Mouse (Mus musculus): ENCODE results near the gene Itga6. TPM values are rescaled to one million over a fixed set of nuclear protein-coding genes. Genes with fewer than 3 reads are reported as not detected.
A peak's percentile ranks its signal among the peaks of the same experiment; 100 is the strongest.
"Not testable (repeated sequence)": the region's sequence is repeated elsewhere in the genome, so short reads cannot be mapped to it uniquely, and the experiment has no call there.

Itga6 gene
- polyA plus RNA-seq, 1 experiment from 2014 or later = 93.7 TPM

DNA sequence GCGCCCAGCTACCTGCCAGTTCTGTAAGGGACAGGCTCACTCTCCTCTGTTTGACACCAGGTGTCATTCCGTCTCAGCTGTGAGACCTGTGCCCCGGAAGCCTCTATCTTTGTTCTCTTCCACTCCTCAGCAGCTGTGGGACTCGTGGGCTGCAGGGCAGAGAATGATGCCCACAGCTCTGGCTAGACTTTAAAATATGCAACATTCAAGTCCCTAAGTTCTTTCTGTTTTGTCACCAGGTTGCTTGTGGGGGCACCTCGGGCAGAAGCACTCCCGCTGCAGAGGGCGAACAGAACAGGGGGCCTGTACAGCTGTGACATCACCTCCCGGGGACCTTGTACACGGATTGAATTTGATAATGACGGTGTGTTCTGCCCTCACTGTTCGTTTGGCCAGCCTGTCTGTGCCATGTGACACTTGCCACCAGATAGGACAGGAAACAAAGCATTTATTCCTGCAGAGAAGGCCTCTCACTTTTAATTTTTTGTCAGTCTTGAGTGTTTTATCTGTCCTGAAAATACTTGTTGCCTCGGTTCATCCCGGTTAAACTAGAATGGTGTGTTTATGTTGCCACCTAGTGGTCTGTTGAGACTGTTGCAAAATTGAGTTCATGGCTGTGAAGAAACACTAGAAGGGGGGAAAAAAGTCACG lies 71.1 kb downstream of the Itga6 start:
- no peaks in the 10 kb centered on the region for H3K27me3 ChIP-seq (ENCODE audit: insufficient read depth, poor library complexity, severe bottlenecking)
- peaks cover 22% of the 10 kb centered on the region for H3K36me3 ChIP-seq
- DNase-seq (ENCODE audit: low spot score) = no peak
- 31% methylated on average over 14 of the region's 14 CpGs for WGBS
- no peak overlapping the region for H3K27ac ChIP-seq
- H3K9me3 ChIP-seq = no peaks in the 10 kb centered on the region
- no peak overlapping the region for H3K4me3 ChIP-seq
- H3K4me1 ChIP-seq = peaks cover 51% of the 10 kb centered on the region

DNA sequence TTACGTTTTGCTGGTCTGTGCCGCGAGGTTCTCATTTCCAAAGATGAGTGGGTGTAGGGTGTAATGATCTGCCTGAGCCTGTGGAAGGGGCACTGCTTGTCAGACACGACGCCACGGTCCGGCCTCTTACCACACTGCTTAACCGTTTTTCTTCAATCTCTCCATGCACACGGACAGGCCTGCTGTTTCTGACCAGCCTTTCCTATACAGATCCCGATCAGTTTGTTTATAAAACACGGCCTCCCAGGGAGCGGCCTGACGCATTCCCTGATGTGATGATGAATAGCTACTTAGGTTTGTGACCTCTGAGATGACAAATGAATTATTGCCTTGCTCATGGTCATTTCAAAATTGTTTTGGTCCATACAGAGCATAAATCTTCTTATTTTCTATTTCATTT lies 78.7 kb downstream of the Itga6 start:
- Histone ChIP-seq H3K27ac (no peak overlapping the region), H3K27me3 (ENCODE audit: insufficient read depth, poor library complexity, severe bottlenecking) (no peaks in the 10 kb centered on the region), H3K9me3 (no peaks in the 10 kb centered on the region), H3K36me3 (peaks cover 55% of the 10 kb centered on the region), H3K4me3 (no peak overlapping the region), H3K4me1 (peaks cover 5% of the 10 kb centered on the region)
- 74% methylated on average over 13 of the region's 13 CpGs for WGBS
- DNase-seq (ENCODE audit: low spot score) = no peak

DNA sequence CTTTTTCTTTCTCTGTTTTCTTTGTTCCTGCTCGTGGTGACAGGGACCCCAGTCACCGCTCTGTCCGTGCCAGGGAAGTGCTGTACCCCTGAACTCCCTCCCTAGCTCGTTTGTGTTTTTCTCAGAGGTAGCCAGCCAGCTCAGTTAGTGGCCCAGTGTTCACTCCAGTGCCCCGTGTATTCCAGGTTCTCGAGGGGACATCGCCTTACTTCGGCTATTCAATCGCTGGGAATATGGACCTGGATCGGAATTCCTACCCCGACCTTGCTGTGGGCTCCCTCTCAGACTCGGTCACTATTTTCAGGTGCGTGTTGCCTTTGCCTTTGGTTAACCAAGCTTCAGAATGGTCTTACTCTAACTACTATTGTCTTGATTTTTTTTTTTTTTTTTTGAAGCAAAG lies 82.3 kb downstream of the Itga6 start:
- Histone ChIP-seq H3K27me3 (ENCODE audit: insufficient read depth, poor library complexity, severe bottlenecking) (no peaks in the 10 kb centered on the region), H3K4me3 (no peak overlapping the region), H3K27ac (no peak overlapping the region), H3K36me3 (peaks cover 51% of the 10 kb centered on the region), H3K4me1 (peaks cover 6% of the 10 kb centered on the region), H3K9me3 (no peaks in the 10 kb centered on the region)
- 76% methylated on average over 13 of the region's 13 CpGs for WGBS
- DNase-seq (ENCODE audit: low spot score) = no peak

DNA sequence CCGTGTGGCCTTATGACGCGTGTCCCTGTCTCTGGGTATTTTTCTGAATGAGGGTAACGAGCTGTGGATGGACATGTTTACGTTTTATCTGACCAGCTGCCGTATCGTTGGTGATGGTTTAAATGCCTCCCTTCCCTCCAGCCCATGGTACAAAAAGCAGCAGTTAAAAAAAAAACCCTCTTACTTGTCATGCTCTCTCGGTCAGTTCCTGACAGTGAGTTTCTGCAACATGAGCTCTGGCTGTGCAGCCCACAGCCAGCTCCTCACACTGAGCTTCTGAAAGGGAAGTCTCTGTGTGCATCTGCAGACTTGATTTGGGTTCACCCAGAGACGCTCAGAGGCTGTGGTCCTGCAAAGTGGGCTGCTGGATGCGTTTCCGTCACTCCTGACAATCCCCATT lies 83.5 kb downstream of the Itga6 start:
- H3K27me3 ChIP-seq (ENCODE audit: insufficient read depth, poor library complexity, severe bottlenecking) = no peaks in the 10 kb centered on the region
- no peak for DNase-seq (ENCODE audit: low spot score)
- no peak overlapping the region for H3K4me3 ChIP-seq
- no peaks in the 10 kb centered on the region for H3K9me3 ChIP-seq
- H3K36me3 ChIP-seq = peaks cover 49% of the 10 kb centered on the region
- WGBS = 61% methylated on average over 11 of the region's 11 CpGs
- 0 out of 2 replicates have a peak, but pooled peaks cover 4% of the 10 kb centered on the region for H3K4me1 ChIP-seq
- H3K27ac ChIP-seq = no peak overlapping the region

DNA sequence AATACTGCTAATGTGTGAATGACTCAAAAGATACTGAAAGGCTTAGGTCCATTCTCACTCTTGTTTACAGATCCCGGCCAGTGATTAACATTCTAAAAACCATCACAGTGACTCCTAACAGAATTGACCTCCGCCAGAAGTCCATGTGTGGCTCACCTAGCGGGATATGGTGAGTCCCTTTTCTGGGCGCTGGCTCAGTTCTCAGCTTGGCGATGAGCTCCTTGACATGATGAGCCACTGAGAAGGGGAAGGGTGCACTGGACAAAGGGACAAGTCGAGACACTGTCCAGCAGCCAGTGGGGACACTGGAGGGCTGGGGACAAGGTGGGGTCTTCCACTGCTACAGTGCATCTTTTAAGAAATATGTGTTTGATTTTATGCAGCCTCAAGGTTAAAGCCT lies 88.2 kb downstream of the Itga6 start:
- H3K36me3 ChIP-seq = peaks cover 48% of the 10 kb centered on the region
- H3K27me3 ChIP-seq (ENCODE audit: insufficient read depth, poor library complexity, severe bottlenecking) = no peaks in the 10 kb centered on the region
- DNase-seq (ENCODE audit: low spot score) = peak; percentile 66
- WGBS = 71% methylated on average over 6 of the region's 6 CpGs
- no peak overlapping the region for H3K27ac ChIP-seq
- no peaks in the 10 kb centered on the region for H3K9me3 ChIP-seq
- 0 out of 2 replicates have a peak, but pooled peaks cover 4% of the 10 kb centered on the region for H3K4me1 ChIP-seq
- H3K4me3 ChIP-seq = no peak overlapping the region

DNA sequence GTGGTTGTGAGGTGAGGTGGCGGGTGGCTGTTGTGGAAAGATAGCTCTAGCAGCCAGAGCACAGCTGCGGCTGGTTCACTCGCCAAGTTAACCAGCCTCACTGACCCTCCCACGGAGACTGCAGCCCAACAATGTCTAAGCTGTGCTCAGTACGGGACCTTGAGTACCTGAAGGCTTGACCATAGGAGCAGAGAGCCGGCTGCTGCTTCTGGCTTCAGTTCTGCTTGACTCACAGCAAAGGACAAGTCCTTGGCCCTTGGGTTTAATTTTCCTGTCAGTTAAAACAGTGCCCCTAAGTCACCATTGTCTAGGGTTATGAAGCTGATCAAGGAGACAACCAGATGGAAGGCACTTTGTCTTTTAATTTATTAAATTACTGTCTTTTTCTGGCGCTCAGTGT lies 89.0 kb downstream of the Itga6 start:
- Histone ChIP-seq H3K9me3 (no peaks in the 10 kb centered on the region), H3K36me3 (peaks cover 52% of the 10 kb centered on the region), H3K27ac (no peak overlapping the region), H3K4me3 (no peak overlapping the region), H3K27me3 (ENCODE audit: insufficient read depth, poor library complexity, severe bottlenecking) (no peaks in the 10 kb centered on the region), H3K4me1 (0 out of 2 replicates have a peak, but pooled peaks cover 4% of the 10 kb centered on the region)
- 74% methylated on average over 7 of the region's 7 CpGs for WGBS
- no peak for DNase-seq (ENCODE audit: low spot score)

DNA sequence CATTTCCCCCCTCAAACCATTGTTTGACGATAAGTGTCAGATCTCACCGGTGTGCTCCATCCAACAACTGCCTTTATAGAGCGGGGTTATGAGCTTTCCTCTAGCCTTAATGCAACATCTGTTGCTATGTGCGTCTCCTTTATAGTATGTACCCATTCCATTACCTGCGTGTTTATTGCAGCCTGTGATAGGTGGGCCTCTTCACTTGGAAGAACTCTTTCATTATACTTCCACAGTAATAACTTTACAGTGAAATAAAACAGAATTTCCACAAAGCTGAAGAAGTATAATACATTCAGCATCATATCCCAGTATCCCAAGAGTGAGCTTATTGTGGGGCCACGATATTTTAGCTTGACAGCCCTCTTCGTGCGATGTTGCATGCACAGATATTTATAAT lies 90.1 kb downstream of the Itga6 start:
- 0 out of 2 replicates have a peak, but pooled peaks cover 4% of the 10 kb centered on the region for H3K4me1 ChIP-seq
- no peaks in the 10 kb centered on the region for H3K9me3 ChIP-seq
- DNase-seq (ENCODE audit: low spot score) = peak; percentile 5
- H3K4me3 ChIP-seq = no peak overlapping the region
- no peak overlapping the region for H3K27ac ChIP-seq
- H3K36me3 ChIP-seq = peaks cover 63% of the 10 kb centered on the region
- WGBS = 91% methylated on average over 8 of the region's 8 CpGs
- H3K27me3 ChIP-seq (ENCODE audit: insufficient read depth, poor library complexity, severe bottlenecking) = no peaks in the 10 kb centered on the region

DNA sequence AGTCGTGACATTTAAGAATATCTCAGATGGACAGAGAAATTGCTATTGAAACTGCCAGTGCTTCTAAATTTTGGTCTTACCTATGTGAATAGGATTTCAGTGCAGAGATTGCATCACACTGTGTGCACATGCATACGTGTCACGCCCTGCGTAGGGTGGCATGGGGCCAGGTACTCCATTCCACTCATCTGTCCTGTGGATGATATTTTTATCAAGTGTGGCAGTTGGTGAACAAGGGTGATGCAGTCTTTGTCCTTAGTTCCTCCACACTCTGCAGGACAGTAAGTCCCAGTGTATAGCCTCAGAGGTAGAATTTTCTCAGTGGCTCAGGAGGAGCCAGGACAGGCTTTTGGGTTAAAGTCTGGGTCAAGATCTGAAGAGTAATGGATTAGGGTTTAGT lies 90.8 kb downstream of the Itga6 start:
- H3K36me3 ChIP-seq = peaks cover 66% of the 10 kb centered on the region

DNA sequence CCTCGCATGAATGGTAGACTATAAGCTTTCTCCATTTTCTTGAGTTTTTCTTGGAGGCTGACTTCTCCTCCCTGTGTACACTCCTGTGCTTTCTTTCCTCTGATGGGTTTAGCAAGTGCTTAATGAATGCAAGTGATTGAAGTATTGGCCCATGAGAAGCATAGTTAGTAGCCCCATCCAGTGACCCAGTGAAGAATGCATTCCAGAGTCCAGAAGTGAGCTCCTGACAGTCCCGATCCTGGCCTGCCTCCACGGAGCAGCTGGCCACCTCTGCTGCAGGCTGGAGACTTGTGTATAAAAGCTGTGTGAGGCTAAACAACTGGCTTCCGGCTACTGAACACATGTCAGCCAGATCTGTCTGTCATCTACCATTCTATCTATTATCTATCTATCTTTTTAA lies 91.8 kb downstream of the Itga6 start:
- 60% methylated on average over 4 of the region's 4 CpGs for WGBS
- DNase-seq (ENCODE audit: low spot score) = no peak
- Histone ChIP-seq H3K27me3 (ENCODE audit: insufficient read depth, poor library complexity, severe bottlenecking) (no peaks in the 10 kb centered on the region), H3K27ac (no peak overlapping the region), H3K36me3 (peaks cover 64% of the 10 kb centered on the region), H3K4me3 (no peak overlapping the region), H3K4me1 (0 out of 2 replicates have a peak, but pooled peaks cover 2% of the 10 kb centered on the region), H3K9me3 (no peaks in the 10 kb centered on the region)

More for the DNA sequence above, 90.8 kb downstream of the Itga6 start:
- H3K4me3 ChIP-seq = no peak overlapping the region
- no peaks in the 10 kb centered on the region for H3K9me3 ChIP-seq
- H3K27ac ChIP-seq = no peak overlapping the region
- WGBS = 82% methylated on average over 4 of the region's 4 CpGs
- 0 out of 2 replicates have a peak, but pooled peaks cover 4% of the 10 kb centered on the region for H3K4me1 ChIP-seq
- no peaks in the 10 kb centered on the region for H3K27me3 ChIP-seq (ENCODE audit: insufficient read depth, poor library complexity, severe bottlenecking)
- DNase-seq (ENCODE audit: low spot score) = no peak

DNA sequence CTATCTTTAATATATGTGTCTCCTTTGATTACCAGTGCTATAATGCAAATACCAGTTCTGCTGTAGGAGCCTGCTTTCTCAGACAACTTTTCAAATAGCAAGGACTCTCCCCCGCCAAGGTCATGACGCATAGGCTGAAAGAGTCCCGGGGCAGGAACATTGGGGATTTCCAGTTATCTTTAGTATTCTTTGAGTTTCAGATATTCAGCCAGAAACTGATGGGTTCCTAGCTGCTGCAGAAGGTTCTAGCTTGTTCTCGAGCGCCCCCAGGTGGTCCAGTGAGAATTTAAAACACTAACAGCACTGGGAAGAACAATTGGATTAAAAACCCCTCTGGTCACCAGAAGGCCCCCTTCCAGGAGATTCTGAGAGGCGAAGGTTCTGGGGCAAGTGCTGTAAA lies 92.4 kb downstream of the Itga6 start:
- DNase-seq (ENCODE audit: low spot score) = no peak
- H3K4me1 ChIP-seq = no peaks in the 10 kb centered on the region
- H3K4me3 ChIP-seq = no peak overlapping the region
- H3K36me3 ChIP-seq = peaks cover 69% of the 10 kb centered on the region
- H3K27me3 ChIP-seq (ENCODE audit: insufficient read depth, poor library complexity, severe bottlenecking) = no peaks in the 10 kb centered on the region
- WGBS = 31% methylated on average over 6 of the region's 6 CpGs
- no peak overlapping the region for H3K27ac ChIP-seq
- H3K9me3 ChIP-seq = no peaks in the 10 kb centered on the region

DNA sequence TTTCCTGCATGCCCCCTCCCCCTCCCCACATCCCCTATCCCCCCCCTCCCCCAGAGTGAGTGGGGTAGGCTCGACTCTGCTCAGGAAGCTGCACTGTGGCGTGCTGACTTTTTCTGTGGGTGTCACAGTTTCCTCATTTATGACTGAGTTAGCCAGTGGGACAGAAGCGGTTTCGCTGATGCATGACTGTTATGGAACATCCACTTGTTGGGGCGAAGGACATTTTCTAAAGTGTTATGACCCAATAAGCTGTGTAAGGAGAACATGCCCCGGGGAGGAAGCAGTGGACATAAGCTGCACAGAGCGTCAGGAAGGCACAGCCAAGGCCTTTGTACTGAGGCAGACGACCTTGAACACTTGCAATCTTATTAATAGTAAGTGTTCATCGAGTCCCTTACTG lies 97.9 kb downstream of the Itga6 start:
- no peak for DNase-seq (ENCODE audit: low spot score)
- Histone ChIP-seq H3K9me3 (no peaks in the 10 kb centered on the region), H3K36me3 (peaks cover 89% of the 10 kb centered on the region), H3K4me3 (no peak overlapping the region), H3K27me3 (ENCODE audit: insufficient read depth, poor library complexity, severe bottlenecking) (no peaks in the 10 kb centered on the region), H3K4me1 (no peaks in the 10 kb centered on the region), H3K27ac (no peak overlapping the region)
- 82% methylated on average over 9 of the region's 9 CpGs for WGBS

DNA sequence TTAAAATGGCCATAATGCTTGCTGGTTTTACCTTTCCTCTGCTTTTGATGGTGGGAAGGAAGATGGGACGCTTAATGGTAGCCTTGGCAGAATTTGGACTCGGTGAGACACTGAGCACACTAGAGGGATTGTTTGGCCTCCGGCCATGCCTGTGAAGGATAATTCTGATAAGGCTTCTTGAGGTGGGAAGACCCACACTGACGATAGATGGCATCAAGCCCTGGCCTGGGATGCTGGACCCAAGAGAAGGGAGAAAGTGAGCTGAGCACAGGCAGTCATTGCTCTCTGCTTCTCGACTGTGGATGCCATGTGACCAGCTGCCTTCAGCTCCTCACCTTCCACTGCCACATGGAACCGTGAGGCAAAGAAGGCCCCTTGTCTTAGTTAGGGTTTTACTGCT lies 99.5 kb downstream of the Itga6 start:
- no peak for DNase-seq (ENCODE audit: low spot score)
- 83% methylated on average over 6 of the region's 6 CpGs for WGBS
- H3K9me3 ChIP-seq = no peaks in the 10 kb centered on the region
- H3K4me3 ChIP-seq = no peak overlapping the region
- no peaks in the 10 kb centered on the region for H3K4me1 ChIP-seq
- H3K36me3 ChIP-seq = peaks cover 89% of the 10 kb centered on the region
- H3K27me3 ChIP-seq (ENCODE audit: insufficient read depth, poor library complexity, severe bottlenecking) = no peaks in the 10 kb centered on the region
- H3K27ac ChIP-seq = no peak overlapping the region

DNA sequence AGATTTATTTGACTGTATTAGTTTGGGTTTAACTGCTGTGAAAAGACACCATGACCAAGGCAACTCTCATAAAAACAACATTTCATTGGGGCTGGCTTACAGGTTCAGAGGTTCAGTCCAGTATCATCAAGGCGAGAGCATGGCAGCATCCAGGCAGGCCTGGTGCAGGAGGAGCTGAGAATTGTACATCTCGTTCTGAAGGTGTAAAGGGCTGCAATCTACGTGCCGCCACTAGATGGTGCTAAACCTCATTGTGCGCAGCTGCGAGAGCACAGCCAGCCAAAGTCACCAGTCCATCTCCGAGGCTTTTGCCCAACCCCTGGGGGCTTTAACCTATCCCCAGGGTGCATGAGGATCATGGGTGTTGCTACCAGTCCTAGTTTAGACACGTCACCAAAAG lies 106.7 kb downstream of the Itga6 start:
- H3K36me3 ChIP-seq = peaks cover 64% of the 10 kb centered on the region
- not testable (repeated sequence) for H3K27ac ChIP-seq; DNase-seq (ENCODE audit: low spot score); H3K4me1 ChIP-seq; H3K4me3 ChIP-seq; H3K27me3 ChIP-seq (ENCODE audit: insufficient read depth, poor library complexity, severe bottlenecking); H3K9me3 ChIP-seq
- WGBS = 9% methylated on average over 7 of the region's 8 CpGs

DNA sequence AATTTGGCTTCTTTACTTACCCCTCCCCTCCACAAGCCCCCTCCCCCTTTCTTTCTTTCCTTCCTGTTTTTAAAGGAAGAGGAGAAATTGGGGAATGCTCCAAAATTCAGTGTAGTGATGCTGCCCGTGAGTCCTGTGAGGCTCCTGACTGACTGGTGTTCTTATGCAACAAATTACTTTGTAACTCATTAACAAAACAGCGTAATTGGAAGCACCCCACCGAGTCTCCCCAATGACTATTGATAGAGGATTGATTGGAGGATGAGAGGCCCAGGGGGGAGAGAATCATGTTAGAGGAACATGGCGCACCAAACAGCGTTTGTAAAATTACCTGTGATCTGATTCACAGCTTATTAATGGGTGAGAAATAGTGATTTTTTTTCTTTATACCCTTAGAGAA lies 109.7 kb downstream of the Itga6 start:
- H3K36me3 ChIP-seq = peaks cover 43% of the 10 kb centered on the region
- no peaks in the 10 kb centered on the region for H3K27me3 ChIP-seq (ENCODE audit: insufficient read depth, poor library complexity, severe bottlenecking)
- 81% methylated on average over 5 of the region's 5 CpGs for WGBS
- no peaks in the 10 kb centered on the region for H3K9me3 ChIP-seq
- no peaks in the 10 kb centered on the region for H3K4me1 ChIP-seq
- no peak for DNase-seq (ENCODE audit: low spot score)
- no peak overlapping the region for H3K27ac ChIP-seq
- H3K4me3 ChIP-seq = no peak overlapping the region

Data from heart, embryonic 10.5 days (tissue).